Mouse (Mus musculus) midbrain, embryonic 13.5 days (tissue): ENCODE results near the gene Supt3. TPM values are rescaled to one million over a fixed set of nuclear protein-coding genes. Genes with fewer than 3 reads are reported as not detected.

ENCODE experiments used
- ATAC-seq: fragments of 200-750 bp; cut with Nextera tagmentation; 2 replicates; pipeline ENCODE4 v1.8.0; 2017; ENCODE audit warnings: mild to moderate bottlenecking, moderate TSS enrichment, moderate library complexity
- H3K27ac ChIP-seq: fragments of 300-500 bp; sonication (generic); 2 replicates; pipeline ENCODE4 v1.5.1; 2015; ENCODE audit warnings: inconsistent platforms, mild to moderate bottlenecking, moderate library complexity
- H3K27me3 ChIP-seq: fragments of 300-500 bp; sonication (generic); 2 replicates; pipeline ENCODE4 v1.6.1; 2015; ENCODE audit warnings: mild to moderate bottlenecking, inconsistent platforms
- H3K36me3 ChIP-seq: fragments of 300-500 bp; sonication (generic); 2 replicates; pipeline ENCODE4 v1.6.1; 2015; ENCODE audit warnings: mild to moderate bottlenecking, inconsistent platforms
- H3K4me1 ChIP-seq: fragments of 300-500 bp; sonication (generic); replicated peaks from 2 replicates; pipeline ENCODE4 v1.6.1; 2015; ENCODE audit warnings: inconsistent platforms
- H3K4me2 ChIP-seq: fragments of 300-500 bp; sonication (generic); replicated peaks from 2 replicates; pipeline ENCODE4 v1.6.1; 2015; ENCODE audit warnings: moderate library complexity, mild to moderate bottlenecking, inconsistent platforms
- H3K4me3 ChIP-seq: fragments of 300-500 bp; sonication (generic); replicated peaks from 2 replicates; pipeline ENCODE4 v1.5.1; 2015; ENCODE audit warnings: mild to moderate bottlenecking, inconsistent platforms
- H3K9ac ChIP-seq: fragments of 300-500 bp; sonication (generic); replicated peaks from 2 replicates; pipeline ENCODE4 v1.6.1; 2015; ENCODE audit warnings: mild to moderate bottlenecking, inconsistent platforms
- H3K9me3 ChIP-seq: fragments of 300-500 bp; sonication (generic); 2 replicates; pipeline ENCODE4 v1.6.1; 2016; ENCODE audit warnings: mild to moderate bottlenecking, inconsistent platforms
- WGBS: fragments of 180-500 bp; shearing (Covaris S2); methylation state at CpG from one replicate; pipeline ENCODE4 v1.1.7; 2015; 5-methylcytosine and 5-hydroxymethylcytosine counted together
- polyA plus RNA-seq: library from polyadenylated mRNA; unstranded; fragments of >200 nt; fragmentation: Nextera tagmentation; extraction: Ambion mirVana; gene quantifications from 2 replicates; pipeline ENCODE4 v1.2.1, GENCODE M21; 2015

The Supt3 gene
- polyA plus RNA-seq, 1 experiment from 2014 or later: 20.0 TPM

GRCm38 (mm10) chr17:45118565-45119471 is 341.9 kb downstream of the Supt3 start:
- Histone ChIP-seq H3K27me3 (no peaks in the 10 kb centered on the region), H3K4me3 (no peak overlapping the region), H3K36me3 (no peaks in the 10 kb centered on the region), H3K27ac (no peak overlapping the region), H3K9ac (no peak overlapping the region), H3K9me3 (no peaks in the 10 kb centered on the region), H3K4me2 (no peak overlapping the region), H3K4me1 (no peaks in the 10 kb centered on the region; the same call in 1 of the 2 replicates)
- 52% methylated on average over 12 of the region's 12 CpGs for WGBS
- ATAC-seq: no peak

- Histone ChIP-seq H3K4me2 (no peak overlapping the region), H3K27me3 (no peaks in the 10 kb centered on the region), H3K9ac (no peak overlapping the region), H3K36me3 (no peaks in the 10 kb centered on the region), H3K4me1 (no peaks in the 10 kb centered on the region; the same call in 1 of the 2 replicates), H3K4me3 (no peak overlapping the region), H3K9me3 (no peaks in the 10 kb centered on the region), H3K27ac (no peak overlapping the region)
- ATAC-seq: no peak
- WGBS: 91% methylated on average over 18 of the region's 18 CpGs
These were observed 342.8 kb downstream of the Supt3 start for GRCm38 (mm10) chr17:45119609-45120201.

- Histone ChIP-seq H3K27ac (no peak overlapping the region), H3K36me3 (no peaks in the 10 kb centered on the region), H3K4me3 (no peak overlapping the region), H3K9me3 (no peaks in the 10 kb centered on the region), H3K4me1 (no peaks in the 10 kb centered on the region; the same call in 1 of the 2 replicates), H3K27me3 (no peaks in the 10 kb centered on the region), H3K4me2 (no peak overlapping the region), H3K9ac (no peak overlapping the region)
- no peak for ATAC-seq
- WGBS: 92% methylated on average over 3 of the region's 3 CpGs
These were observed 346.9 kb downstream of the Supt3 start for GRCm38 (mm10) chr17:45123856-45124255.

- Histone ChIP-seq H3K9ac (no peak overlapping the region), H3K36me3 (no peaks in the 10 kb centered on the region), H3K4me3 (no peak overlapping the region), H3K4me1 (no peaks in the 10 kb centered on the region), H3K4me2 (no peak overlapping the region), H3K27ac (no peak overlapping the region), H3K27me3 (no peaks in the 10 kb centered on the region), H3K9me3 (no peaks in the 10 kb centered on the region)
- WGBS: 90% methylated on average over 4 of the region's 4 CpGs
- no peak for ATAC-seq
These were observed 351.7 kb downstream of the Supt3 start for GRCm38 (mm10) chr17:45128611-45129010.

GRCm38 (mm10) chr17:45133501-45134400 is 356.8 kb downstream of the Supt3 start:
- no peak for ATAC-seq
- H3K36me3 ChIP-seq: no peaks in the 10 kb centered on the region
- H3K9me3 ChIP-seq: no peaks in the 10 kb centered on the region
- no peak overlapping the region for H3K27ac ChIP-seq
- 88% methylated on average over 10 of the region's 10 CpGs for WGBS
- H3K27me3 ChIP-seq: no peaks in the 10 kb centered on the region
- H3K4me1 ChIP-seq: no peaks in the 10 kb centered on the region
- H3K9ac ChIP-seq: no peak overlapping the region
- no peak overlapping the region for H3K4me2 ChIP-seq
- H3K4me3 ChIP-seq: no peak overlapping the region

GRCm38 (mm10) chr17:45136491-45136890 is 359.5 kb downstream of the Supt3 start:
- no peak for ATAC-seq
- WGBS: 94% methylated on average over 6 of the region's 6 CpGs
- Histone ChIP-seq H3K4me1 (no peaks in the 10 kb centered on the region), H3K9ac (no peak overlapping the region), H3K9me3 (no peaks in the 10 kb centered on the region), H3K4me3 (no peak overlapping the region), H3K4me2 (no peak overlapping the region), H3K36me3 (no peaks in the 10 kb centered on the region), H3K27ac (no peak overlapping the region), H3K27me3 (no peaks in the 10 kb centered on the region)

- H3K4me1 ChIP-seq: no peaks in the 10 kb centered on the region
- no peaks in the 10 kb centered on the region for H3K36me3 ChIP-seq
- no peaks in the 10 kb centered on the region for H3K27me3 ChIP-seq
- no peaks in the 10 kb centered on the region for H3K9me3 ChIP-seq
- H3K4me2 ChIP-seq: no peak overlapping the region
- no peak overlapping the region for H3K9ac ChIP-seq
- H3K27ac ChIP-seq: no peak overlapping the region
- WGBS: 90% methylated on average over 6 of the region's 6 CpGs
- no peak for ATAC-seq
- no peak overlapping the region for H3K4me3 ChIP-seq
These were observed 366.1 kb downstream of the Supt3 start for GRCm38 (mm10) chr17:45143043-45143442.

- Histone ChIP-seq H3K9me3 (no peaks in the 10 kb centered on the region), H3K27ac (no peak overlapping the region), H3K36me3 (no peaks in the 10 kb centered on the region), H3K4me2 (no peak overlapping the region), H3K27me3 (no peaks in the 10 kb centered on the region), H3K4me3 (no peak overlapping the region), H3K4me1 (no peaks in the 10 kb centered on the region), H3K9ac (no peak overlapping the region)
- ATAC-seq: no peak
- 88% methylated on average over 14 of the region's 14 CpGs for WGBS
These were observed 367.7 kb downstream of the Supt3 start for GRCm38 (mm10) chr17:45144656-45145055.

GRCm38 (mm10) chr17:45151312-45151929 is 374.5 kb downstream of the Supt3 start:
- Histone ChIP-seq H3K36me3 (no peaks in the 10 kb centered on the region), H3K4me2 (no peak overlapping the region), H3K9me3 (no peaks in the 10 kb centered on the region), H3K27me3 (no peaks in the 10 kb centered on the region), H3K4me1 (no peaks in the 10 kb centered on the region), H3K9ac (no peak overlapping the region), H3K27ac (no peak overlapping the region), H3K4me3 (no peak overlapping the region)
- no peak for ATAC-seq
- WGBS: 88% methylated on average over 17 of the region's 17 CpGs

- no peak overlapping the region for H3K4me2 ChIP-seq
- no peak overlapping the region for H3K27ac ChIP-seq
- no peaks in the 10 kb centered on the region for H3K27me3 ChIP-seq
- no peak overlapping the region for H3K4me3 ChIP-seq
- H3K4me1 ChIP-seq: no peaks in the 10 kb centered on the region
- ATAC-seq: no peak
- no peaks in the 10 kb centered on the region for H3K9me3 ChIP-seq
- no peak overlapping the region for H3K9ac ChIP-seq
- no peaks in the 10 kb centered on the region for H3K36me3 ChIP-seq
- WGBS: 4% methylated on average over 6 of the region's 6 CpGs
These were observed 376.8 kb downstream of the Supt3 start for GRCm38 (mm10) chr17:45153721-45154120.

GRCm38 (mm10) chr17:45158171-45158691 is 381.3 kb downstream of the Supt3 start:
- no peak overlapping the region for H3K9ac ChIP-seq
- H3K4me3 ChIP-seq: no peak overlapping the region
- 87% methylated on average over 16 of the region's 16 CpGs for WGBS
- no peaks in the 10 kb centered on the region for H3K4me1 ChIP-seq
- H3K4me2 ChIP-seq: no peak overlapping the region
- H3K9me3 ChIP-seq: no peaks in the 10 kb centered on the region
- no peaks in the 10 kb centered on the region for H3K27me3 ChIP-seq
- ATAC-seq: no peak
- H3K36me3 ChIP-seq: no peaks in the 10 kb centered on the region
- H3K27ac ChIP-seq: no peak overlapping the region
